Mouse (Mus musculus) CH12.LX (cell line): Measurements from ENCODE around the gene Pfdn4.

Source experiments
- CTCF ChIP-seq, 2 experiments: IDR thresholded peaks in 1 of 2; conservative IDR thresholded peaks in 1 of 2; 2 replicates each; pipeline ENCODE4 v1.5.1; 2011 to 2012; ENCODE audit warnings: low read depth in 2 of 2, low read length in 2 of 2, improper control_type of control experiment in 1 of 2, inconsistent platforms in 1 of 2, mild to moderate bottlenecking in 1 of 2, moderate library complexity in 1 of 2
- HCFC1 ChIP-seq: IDR thresholded peaks from 2 replicates; pipeline ENCODE4 v1.6.1; 2012; ENCODE audit warnings: low read depth, mild to moderate bottlenecking, inconsistent platforms, low read length, improper control_type of control experiment
- MAFK ChIP-seq: IDR thresholded peaks from 2 replicates; pipeline ENCODE4 v1.6.1; 2011; ENCODE audit warnings: low read length, improper control_type of control experiment; ENCODE audit not compliant: insufficient replicate concordance
- RAD21 ChIP-seq: IDR thresholded peaks from 2 replicates; pipeline ENCODE4 v1.6.1; 2011; ENCODE audit warnings: low read depth, mild to moderate bottlenecking, low read length, improper control_type of control experiment, moderate library complexity

DNA sequence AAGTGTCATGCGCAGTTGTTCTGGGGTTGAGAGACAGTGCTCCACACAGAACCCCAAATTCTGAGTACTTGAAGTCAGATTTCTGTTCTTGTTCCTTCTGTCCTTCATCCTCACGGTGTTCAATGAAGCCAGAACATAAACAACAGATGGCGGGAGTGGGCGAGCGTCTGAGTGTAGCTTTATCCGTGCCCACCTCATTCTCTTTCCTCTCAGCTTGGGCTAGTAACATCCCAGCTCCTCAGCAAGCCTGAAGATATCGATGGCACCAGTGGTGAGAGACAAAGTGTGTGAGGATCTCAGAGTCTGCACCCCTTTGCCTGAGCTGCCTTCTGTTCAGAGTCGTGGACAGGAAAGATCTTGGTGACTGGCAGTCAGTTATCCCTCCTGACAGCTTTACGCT is 43.0 kb downstream of the Pfdn4 start:
- TF ChIP-seq RAD21: no peak
- no peak for TF ChIP-seq CTCF (conservative IDR thresholded peaks at IDR 0.05 in 1 of 2, IDR thresholded peaks at IDR 0.05 in 1 of 2; ENCODE audit: low read depth in 2 of 2, low read length in 2 of 2)
- TF ChIP-seq MAFK: no peak
- no peak for TF ChIP-seq HCFC1
